Mouse (Mus musculus): Measurements from ENCODE around the gene Ptgis. TPM values are rescaled to one million over a fixed set of nuclear protein-coding genes. Genes with fewer than 3 reads are reported as not detected.

The Ptgis gene
- polyA plus RNA-seq, 1 experiment from 2014 or later, result 5.8 TPM

GRCm38 (mm10) chr2:167271121-167271521 is 30.7 kb upstream of the Ptgis start:
- ATAC-seq (ENCODE audit: low FRiP score), result no peak
- H3K27ac ChIP-seq, result no peak overlapping the region
- H3K4me1 ChIP-seq (replicated peaks), result no peaks in the 10 kb centered on the region
- H3K36me3 ChIP-seq, result no peaks in the 10 kb centered on the region
- no peak overlapping the region for H3K9ac ChIP-seq
- no peaks in the 10 kb centered on the region for H3K27me3 ChIP-seq
- 84% methylated on average over 9 of the region's 9 CpGs for WGBS
- H3K4me2 ChIP-seq, result no peak overlapping the region
- no peak overlapping the region for H3K4me3 ChIP-seq
- H3K9me3 ChIP-seq, result no peaks in the 10 kb centered on the region

GRCm38 (mm10) chr2:167270496-167270895 is 30.1 kb upstream of the Ptgis start:
- Histone ChIP-seq H3K27ac (no peak overlapping the region), H3K36me3 (no peaks in the 10 kb centered on the region), H3K4me1 (replicated peaks) (no peaks in the 10 kb centered on the region), H3K9me3 (no peaks in the 10 kb centered on the region), H3K27me3 (no peaks in the 10 kb centered on the region), H3K9ac (no peak overlapping the region), H3K4me2 (no peak overlapping the region), H3K4me3 (no peak overlapping the region)
- no peak for ATAC-seq (ENCODE audit: low FRiP score)
- 91% methylated on average over 3 of the region's 3 CpGs for WGBS

- Histone ChIP-seq H3K9me3 (no peaks in the 10 kb centered on the region), H3K4me1 (replicated peaks) (no peaks in the 10 kb centered on the region), H3K36me3 (no peaks in the 10 kb centered on the region), H3K4me3 (no peak overlapping the region), H3K27me3 (no peaks in the 10 kb centered on the region), H3K4me2 (no peak overlapping the region), H3K9ac (no peak overlapping the region), H3K27ac (no peak overlapping the region)
- ATAC-seq (ENCODE audit: low FRiP score), result no peak
- WGBS, result 94% methylated on average over 1 of the region's 1 CpGs
Measured at GRCm38 (mm10) chr2:167268721-167269120, 28.3 kb upstream of the Ptgis start.

GRCm38 (mm10) chr2:167268411-167268690 is 27.9 kb upstream of the Ptgis start:
- Histone ChIP-seq H3K4me1 (replicated peaks) (no peaks in the 10 kb centered on the region), H3K4me2 (no peak overlapping the region), H3K36me3 (no peaks in the 10 kb centered on the region), H3K9ac (no peak overlapping the region), H3K27me3 (no peaks in the 10 kb centered on the region), H3K9me3 (no peaks in the 10 kb centered on the region), H3K27ac (no peak overlapping the region), H3K4me3 (no peak overlapping the region)
- ATAC-seq (ENCODE audit: low FRiP score), result no peak
- WGBS, result 91% methylated on average over 8 of the region's 8 CpGs

- Histone ChIP-seq H3K36me3 (no peaks in the 10 kb centered on the region), H3K27ac (no peak overlapping the region), H3K9me3 (no peaks in the 10 kb centered on the region), H3K9ac (no peak overlapping the region), H3K4me3 (no peak overlapping the region), H3K27me3 (no peaks in the 10 kb centered on the region), H3K4me2 (no peak overlapping the region), H3K4me1 (replicated peaks) (no peaks in the 10 kb centered on the region)
- 85% methylated on average over 14 of the region's 14 CpGs for WGBS
- ATAC-seq (ENCODE audit: low FRiP score), result no peak
Measured at GRCm38 (mm10) chr2:167267531-167268410, 27.4 kb upstream of the Ptgis start.

- Histone ChIP-seq H3K9me3 (no peaks in the 10 kb centered on the region), H3K9ac (no peak overlapping the region), H3K27ac (no peak overlapping the region), H3K4me3 (no peak overlapping the region), H3K36me3 (no peaks in the 10 kb centered on the region), H3K4me2 (no peak overlapping the region), H3K4me1 (replicated peaks) (no peaks in the 10 kb centered on the region), H3K27me3 (no peaks in the 10 kb centered on the region)
- 94% methylated on average over 10 of the region's 10 CpGs for WGBS
- no peak for ATAC-seq (ENCODE audit: low FRiP score)
Measured at GRCm38 (mm10) chr2:167266231-167266630, 25.8 kb upstream of the Ptgis start.

GRCm38 (mm10) chr2:167265806-167266205 is 25.4 kb upstream of the Ptgis start:
- Histone ChIP-seq H3K27me3 (no peaks in the 10 kb centered on the region), H3K9me3 (no peaks in the 10 kb centered on the region), H3K4me1 (replicated peaks) (no peaks in the 10 kb centered on the region), H3K4me2 (no peak overlapping the region), H3K9ac (no peak overlapping the region), H3K27ac (no peak overlapping the region), H3K4me3 (no peak overlapping the region), H3K36me3 (no peaks in the 10 kb centered on the region)
- no peak for ATAC-seq (ENCODE audit: low FRiP score)
- 64% methylated on average over 4 of the region's 5 CpGs for WGBS

GRCm38 (mm10) chr2:167265021-167265420 is 24.6 kb upstream of the Ptgis start:
- Histone ChIP-seq H3K9me3 (no peaks in the 10 kb centered on the region), H3K27me3 (no peaks in the 10 kb centered on the region), H3K36me3 (no peaks in the 10 kb centered on the region), H3K4me1 (replicated peaks) (no peaks in the 10 kb centered on the region), H3K4me3 (no peak overlapping the region), H3K4me2 (no peak overlapping the region), H3K9ac (no peak overlapping the region), H3K27ac (no peak overlapping the region)
- no peak for ATAC-seq (ENCODE audit: low FRiP score)
- 92% methylated on average over 2 of the region's 2 CpGs for WGBS

GRCm38 (mm10) chr2:167263931-167264330 is 23.5 kb upstream of the Ptgis start:
- Histone ChIP-seq H3K9ac (no peak overlapping the region), H3K9me3 (no peaks in the 10 kb centered on the region), H3K4me2 (no peak overlapping the region), H3K36me3 (no peaks in the 10 kb centered on the region), H3K27ac (no peak overlapping the region), H3K27me3 (no peaks in the 10 kb centered on the region), H3K4me3 (no peak overlapping the region), H3K4me1 (replicated peaks) (no peaks in the 10 kb centered on the region)
- WGBS, result 87% methylated on average over 11 of the region's 11 CpGs
- no peak for ATAC-seq (ENCODE audit: low FRiP score)

GRCm38 (mm10) chr2:167263040-167263810 is 22.8 kb upstream of the Ptgis start:
- H3K4me1 ChIP-seq (replicated peaks), result no peaks in the 10 kb centered on the region
- no peaks in the 10 kb centered on the region for H3K27me3 ChIP-seq
- no peaks in the 10 kb centered on the region for H3K9me3 ChIP-seq
- ATAC-seq (ENCODE audit: low FRiP score), result no peak
- no peaks in the 10 kb centered on the region for H3K36me3 ChIP-seq
- no peak overlapping the region for H3K27ac ChIP-seq
- no peak overlapping the region for H3K9ac ChIP-seq
- H3K4me3 ChIP-seq, result no peak overlapping the region
- no peak overlapping the region for H3K4me2 ChIP-seq
- 86% methylated on average over 8 of the region's 8 CpGs for WGBS

- no peak for ATAC-seq (ENCODE audit: low FRiP score)
- no peaks in the 10 kb centered on the region for H3K36me3 ChIP-seq
- H3K4me3 ChIP-seq, result no peak overlapping the region
- H3K4me2 ChIP-seq, result no peak overlapping the region
- no peaks in the 10 kb centered on the region for H3K4me1 ChIP-seq (replicated peaks)
- H3K9ac ChIP-seq, result no peak overlapping the region
- WGBS, result 89% methylated on average over 10 of the region's 10 CpGs
- no peak overlapping the region for H3K27ac ChIP-seq
- no peaks in the 10 kb centered on the region for H3K27me3 ChIP-seq
- no peaks in the 10 kb centered on the region for H3K9me3 ChIP-seq
Measured at GRCm38 (mm10) chr2:167262433-167262832, 22.0 kb upstream of the Ptgis start.

GRCm38 (mm10) chr2:167261106-167261505 is 20.7 kb upstream of the Ptgis start:
- no peaks in the 10 kb centered on the region for H3K27me3 ChIP-seq
- H3K9me3 ChIP-seq, result no peaks in the 10 kb centered on the region
- no peaks in the 10 kb centered on the region for H3K4me1 ChIP-seq (replicated peaks)
- no peaks in the 10 kb centered on the region for H3K36me3 ChIP-seq
- H3K27ac ChIP-seq, result no peak overlapping the region
- WGBS, result 86% methylated on average over 4 of the region's 4 CpGs
- no peak overlapping the region for H3K4me2 ChIP-seq
- H3K4me3 ChIP-seq, result no peak overlapping the region
- H3K9ac ChIP-seq, result no peak overlapping the region
- no peak for ATAC-seq (ENCODE audit: low FRiP score)

GRCm38 (mm10) chr2:167257790-167258189 is 17.4 kb upstream of the Ptgis start:
- ATAC-seq (ENCODE audit: low FRiP score), result no peak
- Histone ChIP-seq H3K36me3 (no peaks in the 10 kb centered on the region), H3K9me3 (no peaks in the 10 kb centered on the region)

More at GRCm38 (mm10) chr2:167257790-167258189, 17.4 kb upstream of the Ptgis start:
- Histone ChIP-seq H3K4me3 (no peak overlapping the region), H3K9ac (no peak overlapping the region), H3K27me3 (no peaks in the 10 kb centered on the region), H3K27ac (no peak overlapping the region), H3K4me1 (replicated peaks) (peaks cover 2% of the 10 kb centered on the region; the same call in 1 of the 2 replicates), H3K4me2 (no peak overlapping the region)
- 49% methylated on average over 3 of the region's 3 CpGs for WGBS
